Mouse (Mus musculus) ES-Bruce4 (cell line): ENCODE measurements at regions not wholly inside any gene's neighbourhood (a gene's known extent, or its start where the extent isn't known, plus 50 kb on each side); places are given as distances from the start of the nearest gene placed in this dataset.

Experiments used
- H3K27ac ChIP-seq: 2 replicates; pipeline ENCODE4 v1.5.1; 2012; ENCODE audit warnings: low read length, inconsistent platforms; ENCODE audit not compliant: insufficient read depth
- H3K27me3 ChIP-seq: 2 replicates; pipeline ENCODE4 v1.6.1; 2012; ENCODE audit warnings: mild to moderate bottlenecking, low read length, inconsistent platforms; ENCODE audit not compliant: control insufficient read depth, poor library complexity, insufficient read depth, severe bottlenecking
- H3K36me3 ChIP-seq: 2 replicates; pipeline ENCODE4 v1.6.1; 2012; ENCODE audit warnings: inconsistent platforms, mild to moderate bottlenecking, low read length, moderate library complexity; ENCODE audit not compliant: control insufficient read depth, poor library complexity, insufficient read depth, severe bottlenecking
- H3K4me1 ChIP-seq: one replicate; pipeline ENCODE4 v1.8.1; 2011; ENCODE audit warnings: low read length; ENCODE audit not compliant: control insufficient read depth, insufficient read depth
- H3K4me3 ChIP-seq: 2 replicates; pipeline ENCODE4 v1.5.1; 2011; ENCODE audit warnings: low read depth, mild to moderate bottlenecking, low read length
- H3K9ac ChIP-seq: 2 replicates; pipeline ENCODE4 v1.6.1; 2012; ENCODE audit warnings: low read depth, mild to moderate bottlenecking, inconsistent platforms; ENCODE audit not compliant: poor library complexity, severe bottlenecking
- H3K9me3 ChIP-seq: replicated peaks from 2 replicates; pipeline ENCODE4 v1.6.1; 2012; ENCODE audit warnings: mild to moderate bottlenecking, low read length, inconsistent platforms; ENCODE audit not compliant: control insufficient read depth, poor library complexity, insufficient read depth, severe bottlenecking
- CTCF ChIP-seq: IDR thresholded peaks from one replicate; pipeline ENCODE4 v1.8.1; 2011; ENCODE audit warnings: low read depth, low read length
- EP300 ChIP-seq: IDR thresholded peaks from 2 replicates; pipeline ENCODE4 v1.6.1; 2011; ENCODE audit warnings: low read depth, low read length; ENCODE audit not compliant: insufficient read depth
- POLR2A ChIP-seq: IDR thresholded peaks from one replicate; pipeline ENCODE4 v1.8.1; 2011; ENCODE audit warnings: low read length; ENCODE audit not compliant: insufficient read depth

DNA sequence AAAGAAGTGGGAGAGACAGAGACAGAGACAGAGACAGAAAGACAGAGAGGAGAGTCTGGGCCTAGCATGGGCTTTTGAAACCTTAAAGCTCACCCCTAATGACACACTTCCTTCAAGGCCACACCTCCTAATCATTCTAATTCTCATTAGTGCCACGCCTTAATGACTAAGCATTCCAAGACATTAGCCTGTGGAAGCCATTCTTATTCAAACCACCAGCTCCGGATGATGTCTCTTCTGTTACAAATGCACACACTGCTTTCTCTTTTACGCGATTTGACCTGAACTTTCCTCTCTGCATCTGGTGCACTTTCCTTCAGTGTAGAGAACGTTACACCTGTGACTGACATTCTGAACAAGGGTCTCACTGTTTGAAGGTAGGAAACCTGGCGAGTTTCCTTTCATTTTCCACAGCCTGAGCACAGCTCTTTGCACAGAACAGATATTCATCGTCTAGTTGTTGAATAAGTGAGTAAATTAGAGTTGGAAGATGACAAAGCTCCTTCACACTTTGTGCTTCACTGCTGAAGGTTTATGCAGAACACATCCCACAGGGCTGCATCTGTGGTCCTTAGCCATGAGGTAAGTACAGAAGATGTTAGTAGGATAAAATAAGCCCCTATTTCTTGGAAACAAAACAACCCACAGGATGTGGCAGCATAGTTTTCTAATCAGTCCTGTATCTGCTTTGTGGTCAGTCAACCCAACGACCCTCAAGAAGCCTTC is 116.8 kb downstream of the Faxc start:
- peak overlapping the region; percentile 97 for H3K27ac ChIP-seq
- no peak for TF ChIP-seq CTCF
- TF ChIP-seq POLR2A, result no peak
- peak; percentile 21; the same call in 1 of the 2 replicates for TF ChIP-seq EP300
- peaks cover 20% of the 10 kb centered on the region for H3K9me3 ChIP-seq
- H3K27me3 ChIP-seq, result no peaks in the 10 kb centered on the region
- H3K4me1 ChIP-seq, result no peaks in the 10 kb centered on the region
- no peak overlapping the region for H3K4me3 ChIP-seq
- no peaks in the 10 kb centered on the region for H3K36me3 ChIP-seq
- H3K9ac ChIP-seq, result no peak overlapping the region

DNA sequence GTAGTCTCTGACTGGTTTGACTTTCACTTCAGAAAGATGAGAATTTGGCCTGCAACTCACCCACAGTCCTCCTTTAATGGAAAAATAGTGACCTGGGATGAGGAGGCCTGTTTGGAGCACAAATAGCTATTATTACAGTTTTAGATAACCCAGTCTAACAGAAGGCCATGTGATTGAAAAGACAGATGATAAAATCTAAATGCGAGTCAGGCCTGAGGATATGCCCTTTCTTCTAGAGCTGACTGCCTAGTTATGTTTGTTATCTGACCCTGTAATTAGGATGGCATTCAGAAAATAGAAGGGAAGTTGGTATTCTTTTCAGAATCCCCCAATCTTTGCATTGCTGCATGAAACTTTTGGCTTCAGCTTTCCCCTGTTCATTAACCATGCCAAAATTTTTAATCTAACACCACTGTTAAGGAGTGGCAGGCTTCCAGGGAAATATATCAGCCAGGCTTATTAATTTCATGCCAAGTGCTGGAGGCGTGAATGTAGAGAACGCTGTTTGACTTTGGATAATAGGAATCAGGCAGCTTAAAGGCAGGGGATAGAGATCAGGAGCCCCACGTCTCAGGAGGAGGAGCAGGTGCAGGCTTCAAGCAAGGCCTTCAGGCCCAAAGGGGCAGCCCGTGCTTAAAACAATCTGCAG is 135.8 kb downstream of the Faxc start:
- Histone ChIP-seq H3K27me3 (no peaks in the 10 kb centered on the region; the same call in 1 of the 2 replicates), H3K9ac (no peak overlapping the region), H3K36me3 (no peaks in the 10 kb centered on the region), H3K9me3 (no peaks in the 10 kb centered on the region), H3K4me1 (no peaks in the 10 kb centered on the region), H3K27ac (no peak overlapping the region), H3K4me3 (no peak overlapping the region)
- no peak for TF ChIP-seq CTCF
- no peak for TF ChIP-seq POLR2A
- no peak for TF ChIP-seq EP300

DNA sequence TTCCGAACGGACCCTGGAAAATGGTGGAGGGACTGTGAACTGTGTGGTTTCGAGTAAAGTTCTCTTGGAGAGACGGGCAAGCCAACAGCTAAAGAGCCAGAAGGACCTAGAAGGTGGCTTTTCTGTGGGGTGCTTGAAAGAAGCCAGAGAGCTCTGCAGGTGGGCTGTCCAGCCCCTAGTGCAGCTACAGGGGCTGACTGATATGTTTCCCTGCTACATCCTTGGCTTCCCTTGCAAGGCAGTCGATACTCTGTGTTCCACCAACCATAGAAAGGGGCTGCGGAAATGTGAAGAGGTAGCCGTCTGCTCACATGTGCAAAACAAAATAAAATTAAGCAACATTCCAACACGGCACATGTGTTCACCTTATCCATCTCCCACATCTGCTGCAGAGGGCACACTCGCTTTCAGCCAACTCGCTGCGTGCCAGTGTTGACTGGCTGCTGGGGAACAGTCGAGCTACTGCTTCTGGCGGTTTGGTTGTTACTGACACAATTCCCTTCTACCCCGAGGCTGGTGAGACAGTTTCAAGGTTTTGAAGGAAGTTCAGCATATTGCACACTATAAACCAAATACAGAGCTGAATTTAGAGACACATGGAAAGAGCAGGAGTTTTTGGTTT is 136.7 kb downstream of the Faxc start:
- no peak overlapping the region for H3K27ac ChIP-seq
- H3K9me3 ChIP-seq, result no peaks in the 10 kb centered on the region
- no peaks in the 10 kb centered on the region; the same call in 1 of the 2 replicates for H3K27me3 ChIP-seq
- TF ChIP-seq POLR2A (no peak), CTCF (no peak), EP300 (no peak)
- no peak overlapping the region for H3K9ac ChIP-seq
- H3K4me3 ChIP-seq, result no peak overlapping the region
- no peaks in the 10 kb centered on the region for H3K36me3 ChIP-seq
- H3K4me1 ChIP-seq, result no peaks in the 10 kb centered on the region

DNA sequence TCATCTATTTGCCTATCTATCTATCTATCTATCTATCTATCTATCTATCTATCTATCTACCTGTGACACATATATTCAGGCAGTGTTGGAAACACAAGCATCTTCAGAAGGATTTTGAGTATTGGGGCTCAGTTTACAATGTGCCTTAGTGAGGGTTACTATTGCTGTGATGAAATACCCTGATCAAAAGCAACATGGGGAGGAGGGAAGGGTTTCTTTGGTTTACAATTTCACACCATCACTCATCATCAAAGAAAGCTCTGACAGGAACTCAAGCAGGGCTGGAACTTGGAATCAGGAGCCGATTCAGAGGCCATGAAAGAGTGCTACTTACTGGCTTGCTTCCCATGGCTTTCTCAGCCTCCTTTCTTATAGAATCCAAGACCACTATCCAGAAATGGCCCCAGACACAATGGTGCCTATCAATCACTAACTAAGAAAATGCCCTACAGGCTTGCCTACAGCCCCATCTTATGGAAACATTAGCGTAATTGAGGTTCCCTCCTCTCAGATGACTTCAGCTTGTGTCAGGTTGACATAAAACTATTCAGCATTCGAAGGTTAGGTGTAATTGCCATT is 157.2 kb downstream of the Faxc start:
- Histone ChIP-seq H3K27me3 (no peaks in the 10 kb centered on the region), H3K9me3 (no peaks in the 10 kb centered on the region), H3K4me1 (no peaks in the 10 kb centered on the region), H3K9ac (no peak overlapping the region), H3K4me3 (no peak overlapping the region), H3K36me3 (no peaks in the 10 kb centered on the region), H3K27ac (no peak overlapping the region)
- TF ChIP-seq POLR2A, result no peak
- no peak for TF ChIP-seq EP300
- TF ChIP-seq CTCF, result no peak

DNA sequence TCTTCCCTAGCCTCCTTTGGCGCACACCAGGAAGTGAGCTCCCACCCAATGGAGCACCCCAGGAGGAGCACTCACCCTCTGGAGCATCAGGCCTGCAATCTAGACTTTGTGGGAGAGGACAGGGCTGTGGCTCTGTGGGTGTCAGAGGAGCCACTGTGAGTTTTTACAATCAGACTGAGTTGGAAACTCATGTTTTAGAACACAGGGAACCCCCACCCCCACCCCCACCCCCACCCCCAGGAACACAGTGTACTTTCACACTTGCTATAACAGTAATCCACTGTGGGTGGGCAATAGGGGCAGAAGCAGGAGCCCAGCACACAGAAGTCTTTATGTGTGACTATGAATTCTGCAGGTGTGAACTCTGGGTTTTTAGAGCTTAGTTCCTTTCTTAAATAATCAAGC is 158.5 kb downstream of the Faxc start:
- H3K4me3 ChIP-seq, result no peak overlapping the region
- H3K9me3 ChIP-seq, result no peaks in the 10 kb centered on the region
- H3K36me3 ChIP-seq, result no peaks in the 10 kb centered on the region
- no peaks in the 10 kb centered on the region for H3K4me1 ChIP-seq
- H3K9ac ChIP-seq, result no peak overlapping the region
- H3K27ac ChIP-seq, result no peak overlapping the region
- no peak for TF ChIP-seq POLR2A
- no peak for TF ChIP-seq EP300
- TF ChIP-seq CTCF, result no peak
- H3K27me3 ChIP-seq, result no peaks in the 10 kb centered on the region

DNA sequence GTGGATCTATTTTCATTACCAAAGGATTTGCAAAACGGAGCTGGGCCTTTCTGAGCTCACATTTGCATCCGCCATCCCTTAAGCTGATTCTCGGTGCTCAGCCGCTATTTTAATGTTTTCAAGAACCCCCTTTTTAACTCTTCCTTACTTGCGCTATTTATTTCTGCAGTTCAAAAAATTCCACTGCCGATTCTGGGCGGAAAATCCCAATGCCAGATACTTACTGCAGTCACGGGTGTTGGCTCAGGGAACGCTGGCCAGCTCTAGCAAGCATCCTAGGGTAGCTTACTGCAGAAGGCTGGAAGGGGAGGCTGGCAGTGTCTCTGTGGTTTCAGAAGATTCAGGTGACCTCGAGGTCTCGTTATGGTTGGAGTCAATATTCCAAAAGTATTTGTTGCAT is 159.4 kb downstream of the Faxc start:
- H3K4me3 ChIP-seq, result no peak overlapping the region
- no peaks in the 10 kb centered on the region for H3K27me3 ChIP-seq
- H3K9ac ChIP-seq, result no peak overlapping the region
- no peaks in the 10 kb centered on the region for H3K9me3 ChIP-seq
- H3K4me1 ChIP-seq, result no peaks in the 10 kb centered on the region
- no peak for TF ChIP-seq EP300
- no peak overlapping the region for H3K27ac ChIP-seq
- no peaks in the 10 kb centered on the region for H3K36me3 ChIP-seq
